Mouse (Mus musculus): ENCODE measurements at regions not wholly inside any gene's neighbourhood (a gene's known extent, or its start where the extent isn't known, plus 50 kb on each side); places are given as distances from the start of the nearest gene placed in this dataset.
"Not testable (repeated sequence)": the region's sequence is repeated elsewhere in the genome, so short reads cannot be mapped to it uniquely, and the experiment has no call there.

GRCm38 (mm10) chr16:30190351-30190750 lies 76.9 kb downstream of the Cpn2 start:
- Histone ChIP-seq H3K36me3 (ENCODE audit: insufficient read depth, low read length) (no peaks in the 10 kb centered on the region), H3K4me1 (ENCODE audit: insufficient read depth, low read length) (peaks cover 3% of the 10 kb centered on the region; the same call in 1 of the 2 replicates), H3K9ac (replicated peaks; ENCODE audit: low read length, poor library complexity, severe bottlenecking) (no peak overlapping the region), H3K9me3 (ENCODE audit: low read length) (no peaks in the 10 kb centered on the region), H3K27me3 (ENCODE audit: insufficient read depth, low read length) (0 out of 2 replicates have a peak, but pooled peaks cover 5% of the 10 kb centered on the region), H3K4me3 (ENCODE audit: low read depth, low read length) (no peak overlapping the region), H3K27ac (ENCODE audit: low read depth, low read length) (no peak overlapping the region), H3K4me2 (ENCODE audit: low read depth, low read length, poor library complexity, severe bottlenecking) (no peak overlapping the region)
- ATAC-seq (ENCODE audit: low FRiP score) (no peak), DNase-seq (ENCODE audit: low spot score) (no peak)
- no peak for TF ChIP-seq CTCF (IDR thresholded peaks at IDR 0.05)
- WGBS: 82% methylated on average over 11 of the region's 11 CpGs

GRCm38 (mm10) chr16:30190935-30191514 lies 76.3 kb downstream of the Cpn2 start:
- H3K4me1 ChIP-seq (ENCODE audit: insufficient read depth, low read length): peaks cover 3% of the 10 kb centered on the region; the same call in 1 of the 2 replicates
- ATAC-seq (ENCODE audit: low FRiP score) (no peak), DNase-seq (ENCODE audit: low spot score) (no peak)
- no peaks in the 10 kb centered on the region for H3K9me3 ChIP-seq (ENCODE audit: low read length)
- no peak overlapping the region for H3K9ac ChIP-seq (replicated peaks; ENCODE audit: low read length, poor library complexity, severe bottlenecking)
- H3K27ac ChIP-seq (ENCODE audit: low read depth, low read length): no peak overlapping the region
- WGBS: 78% methylated on average over 15 of the region's 15 CpGs
- H3K27me3 ChIP-seq (ENCODE audit: insufficient read depth, low read length): 0 out of 2 replicates have a peak, but pooled peaks cover 5% of the 10 kb centered on the region
- TF ChIP-seq CTCF (IDR thresholded peaks at IDR 0.05): no peak
- no peak overlapping the region for H3K4me2 ChIP-seq (ENCODE audit: low read depth, low read length, poor library complexity, severe bottlenecking)
- no peaks in the 10 kb centered on the region for H3K36me3 ChIP-seq (ENCODE audit: insufficient read depth, low read length)
- H3K4me3 ChIP-seq (ENCODE audit: low read depth, low read length): no peak overlapping the region

DNA sequence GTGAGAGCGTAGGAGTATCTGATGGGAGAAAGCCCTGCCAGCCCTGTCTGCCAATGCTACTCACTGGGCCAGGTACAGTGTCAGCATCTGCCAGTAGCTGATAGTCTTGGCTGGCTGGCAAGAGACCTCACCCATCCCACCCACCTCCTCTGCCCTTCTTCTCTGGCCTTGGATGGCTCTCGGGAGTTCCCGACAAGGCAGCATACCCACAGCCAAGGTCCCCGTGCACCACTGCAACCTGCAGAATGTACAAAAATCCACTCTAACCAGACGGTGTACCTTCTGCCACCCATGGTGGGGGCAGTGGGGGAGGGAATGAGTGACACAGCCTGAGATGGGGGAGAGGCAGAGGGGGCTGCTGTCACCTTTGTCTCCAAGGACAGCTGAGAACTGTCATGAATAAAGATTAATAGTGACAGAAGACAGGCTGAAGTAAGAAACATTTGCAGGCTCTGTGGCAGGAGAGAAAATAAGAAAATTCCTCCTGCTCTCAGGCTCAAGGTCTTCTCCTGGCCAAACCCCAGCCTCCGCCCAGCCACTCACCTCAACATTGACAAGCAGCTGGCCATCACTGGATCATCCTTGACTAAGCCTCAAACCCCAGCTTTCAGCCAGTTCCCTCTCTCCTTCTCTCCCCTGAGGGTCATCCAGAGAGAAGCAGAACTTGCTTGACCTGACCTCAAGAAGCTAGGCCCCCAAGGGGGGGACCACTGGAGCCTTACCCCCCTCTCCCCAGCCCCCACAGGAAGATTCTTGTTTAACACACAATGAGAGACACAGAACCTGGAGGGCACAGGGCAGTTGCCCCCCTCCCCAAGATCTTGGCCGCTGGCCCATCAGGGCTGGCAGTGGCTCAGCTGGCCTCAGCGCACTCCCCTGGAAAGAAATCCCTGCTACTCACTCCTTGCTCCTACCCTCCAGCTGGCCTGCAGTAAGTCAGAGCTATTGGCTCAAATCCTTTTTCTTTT lies 73.7 kb downstream of the Cpn2 start:
- no peaks in the 10 kb centered on the region for H3K4me1 ChIP-seq (ENCODE audit: insufficient read depth, low read length)
- no peak overlapping the region for H3K4me3 ChIP-seq (ENCODE audit: low read depth, low read length)
- H3K9me3 ChIP-seq (ENCODE audit: low read length): no peaks in the 10 kb centered on the region
- H3K27ac ChIP-seq (ENCODE audit: low read depth, low read length): no peak overlapping the region
- DNase-seq (ENCODE audit: low spot score) (peak; percentile 76), ATAC-seq (ENCODE audit: low FRiP score) (peak; percentile 48; the same call in 1 of the 2 replicates)
- 37% methylated on average over 8 of the region's 8 CpGs for WGBS
- H3K27me3 ChIP-seq (ENCODE audit: insufficient read depth, low read length): no peaks in the 10 kb centered on the region
- no peaks in the 10 kb centered on the region for H3K36me3 ChIP-seq (ENCODE audit: insufficient read depth, low read length)
- H3K9ac ChIP-seq (replicated peaks; ENCODE audit: low read length, poor library complexity, severe bottlenecking): 0 out of 2 replicates have a peak overlapping the region, but pooled peaks have one; percentile 4
- no peak for TF ChIP-seq CTCF (IDR thresholded peaks at IDR 0.05)
- H3K4me2 ChIP-seq (ENCODE audit: low read depth, low read length, poor library complexity, severe bottlenecking): no peak overlapping the region

- H3K36me3 ChIP-seq (ENCODE audit: insufficient read depth, low read length): no peaks in the 10 kb centered on the region
- no peak overlapping the region for H3K9ac ChIP-seq (replicated peaks; ENCODE audit: low read length, poor library complexity, severe bottlenecking)
- H3K4me1 ChIP-seq (ENCODE audit: insufficient read depth, low read length): no peaks in the 10 kb centered on the region
- H3K4me2 ChIP-seq (ENCODE audit: low read depth, low read length, poor library complexity, severe bottlenecking): no peak overlapping the region
- no peaks in the 10 kb centered on the region for H3K27me3 ChIP-seq (ENCODE audit: insufficient read depth, low read length)
- no peak overlapping the region for H3K4me3 ChIP-seq (ENCODE audit: low read depth, low read length)
- 77% methylated on average over 7 of the region's 7 CpGs for WGBS
- DNase-seq (ENCODE audit: low spot score): no peak
- no peak overlapping the region for H3K27ac ChIP-seq (ENCODE audit: low read depth, low read length)
- TF ChIP-seq CTCF (IDR thresholded peaks at IDR 0.05): no peak
- H3K9me3 ChIP-seq (ENCODE audit: low read length): no peaks in the 10 kb centered on the region
- no peak for ATAC-seq (ENCODE audit: low FRiP score)
Observed at GRCm38 (mm10) chr16:30194836-30195235, 72.5 kb downstream of the Cpn2 start.

DNA sequence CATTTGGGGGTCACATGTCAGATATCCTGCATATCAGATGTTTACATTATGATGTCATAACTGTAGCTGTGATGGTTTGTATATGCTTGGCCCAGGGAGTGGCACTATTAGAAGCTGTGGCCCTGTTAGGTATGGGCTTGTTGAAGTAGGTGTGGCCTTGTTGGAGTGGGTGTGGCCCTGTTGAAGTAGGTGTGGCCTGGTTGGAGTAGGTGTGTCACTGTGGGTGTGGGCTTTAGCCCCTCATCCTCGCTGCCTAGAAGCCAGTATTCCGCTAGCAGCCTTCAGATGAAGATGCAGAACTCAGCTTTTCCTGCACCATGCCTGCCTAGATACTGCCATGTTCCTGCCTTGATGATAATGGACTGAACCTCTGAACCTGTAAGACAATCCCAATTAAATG lies 71.4 kb downstream of the Cpn2 start:
- H3K4me1 ChIP-seq (ENCODE audit: insufficient read depth, low read length); H3K9me3 ChIP-seq (ENCODE audit: low read length); ATAC-seq (ENCODE audit: low FRiP score); H3K9ac ChIP-seq (replicated peaks; ENCODE audit: low read length, poor library complexity, severe bottlenecking); H3K4me2 ChIP-seq (ENCODE audit: low read depth, low read length, poor library complexity, severe bottlenecking); H3K27ac ChIP-seq (ENCODE audit: low read depth, low read length); H3K4me3 ChIP-seq (ENCODE audit: low read depth, low read length); H3K27me3 ChIP-seq (ENCODE audit: insufficient read depth, low read length); DNase-seq (ENCODE audit: low spot score); H3K36me3 ChIP-seq (ENCODE audit: insufficient read depth, low read length): not testable (repeated sequence)
- WGBS: 89% methylated on average over 2 of the region's 2 CpGs

DNA sequence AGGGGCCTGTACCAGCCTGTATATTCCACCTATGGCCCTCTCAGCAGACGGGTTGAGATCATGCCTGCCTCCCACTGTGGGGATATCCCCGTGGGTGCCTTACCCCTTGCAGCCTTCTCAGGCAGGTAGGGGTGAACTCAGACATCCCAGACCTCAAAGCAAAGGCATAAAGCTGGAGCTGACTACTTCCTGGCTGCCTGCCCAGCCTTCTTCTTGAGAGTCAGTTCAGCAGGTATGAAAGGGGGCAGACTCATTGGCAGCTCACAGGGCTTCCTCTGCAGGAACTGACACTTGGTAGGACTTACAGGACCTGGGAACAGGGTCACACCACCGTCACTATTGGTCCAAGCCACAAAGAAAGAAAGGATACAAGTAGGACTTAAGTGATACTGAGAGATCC lies 69.9 kb downstream of the Cpn2 start:
- no peak for TF ChIP-seq CTCF (IDR thresholded peaks at IDR 0.05)
- Histone ChIP-seq H3K36me3 (ENCODE audit: insufficient read depth, low read length) (no peaks in the 10 kb centered on the region), H3K9me3 (ENCODE audit: low read length) (no peaks in the 10 kb centered on the region), H3K27ac (ENCODE audit: low read depth, low read length) (no peak overlapping the region), H3K9ac (replicated peaks; ENCODE audit: low read length, poor library complexity, severe bottlenecking) (no peak overlapping the region), H3K4me1 (ENCODE audit: insufficient read depth, low read length) (no peaks in the 10 kb centered on the region), H3K27me3 (ENCODE audit: insufficient read depth, low read length) (no peaks in the 10 kb centered on the region), H3K4me3 (ENCODE audit: low read depth, low read length) (no peak overlapping the region), H3K4me2 (ENCODE audit: low read depth, low read length, poor library complexity, severe bottlenecking) (no peak overlapping the region)
- DNase-seq (ENCODE audit: low spot score) (no peak), ATAC-seq (ENCODE audit: low FRiP score) (no peak)
- WGBS: 74% methylated on average over 3 of the region's 3 CpGs
